Comparison of ENCODE assay signal across 8 mouse cellular contexts in the genomic region with DNA sequence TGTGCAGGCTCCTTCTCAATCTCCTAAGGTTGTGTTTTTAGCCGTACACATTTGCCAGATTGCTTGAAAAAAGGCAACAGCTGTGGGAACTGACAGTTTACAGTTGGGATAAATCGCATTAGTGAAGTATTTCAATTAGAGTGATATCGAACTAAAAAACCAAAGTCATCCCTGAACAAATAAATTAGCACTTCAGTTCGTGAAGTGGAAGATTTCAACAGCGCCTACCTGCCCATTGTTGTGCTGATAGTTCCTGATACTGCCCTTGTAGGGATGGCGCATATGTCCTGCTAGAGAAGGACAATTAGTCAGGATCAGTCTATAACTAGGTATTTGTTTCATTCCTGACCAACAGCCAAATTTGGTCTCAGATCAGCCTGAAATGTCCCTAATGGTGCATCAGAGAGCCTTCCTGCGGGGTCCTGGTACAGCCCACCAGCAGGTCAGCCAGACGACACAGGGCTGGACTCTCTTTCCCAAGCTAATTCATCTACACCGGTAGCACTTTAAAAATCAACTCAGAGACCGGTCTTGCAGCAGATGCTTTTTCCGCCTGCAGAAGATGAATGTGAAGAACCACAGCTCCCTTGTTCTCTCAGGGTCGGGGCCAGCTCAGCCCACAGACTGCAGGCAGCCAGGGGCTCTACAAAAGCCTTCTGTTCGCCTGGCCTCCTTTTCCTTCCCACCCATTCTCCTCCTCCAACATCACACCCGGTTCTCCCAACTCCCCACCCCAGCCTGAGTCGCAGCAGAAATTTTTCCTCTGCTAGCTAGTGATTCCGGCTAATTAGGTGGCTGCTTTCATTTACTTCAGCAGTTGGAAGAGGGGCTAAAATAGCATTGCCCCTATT.
DNase-seq lines count a peak whose midpoint lies in the region; ATAC-seq lines count a peak whose summit lies in the region.

No protein-coding gene starts in this region.

- peak; percentile 84 for ATAC-seq in forebrain, embryonic 15.5 days (replicated peaks)
- ATAC-seq in stomach, embryonic 14.5 days (ENCODE audit: insufficient number of reproducible peaks, insufficient read depth, low FRiP score, low read depth), result peak; percentile 30; the same call in 1 of the 2 replicates

- H3K27me3 ChIP-seq in forebrain, embryonic 15.5 days, result peaks cover 7% of the 10 kb centered on the region; the same call in 1 of the 2 replicates
- no peaks in the 10 kb centered on the region; the same call in 1 of the 2 replicates for H3K27me3 ChIP-seq in stomach, embryonic 14.5 days (ENCODE audit: control insufficient read depth, insufficient read depth, low read length)

- H3K4me2 ChIP-seq in forebrain, embryonic 15.5 days (replicated peaks), result peak overlapping the region; percentile 49
- peak overlapping the region; percentile 51 for H3K4me2 ChIP-seq in stomach, embryonic 14.5 days (replicated peaks; ENCODE audit: low read depth, low read length)

- H3K9ac ChIP-seq in forebrain, embryonic 15.5 days (replicated peaks), result peak overlapping the region; percentile 33
- no peak overlapping the region for H3K9ac ChIP-seq in stomach, embryonic 14.5 days (replicated peaks; ENCODE audit: low read depth, low read length)

- H3K4me3 ChIP-seq in forebrain, embryonic 15.5 days, result peak overlapping the region; percentile 32
- peak overlapping the region; percentile 1; the same call in 1 of the 2 replicates for H3K4me3 ChIP-seq in macrophage (ENCODE audit: inconsistent target)
- peak overlapping the region; percentile 20 for H3K4me3 ChIP-seq in stomach, embryonic 14.5 days (ENCODE audit: low read depth, low read length)

- H3K79me2 ChIP-seq in macrophage (ENCODE audit: inconsistent target), result no peaks in the 10 kb centered on the region

- peak; percentile 94 for DNase-seq in Muller cell, postnatal 12 days (ENCODE audit: inconsistent ontology term)
- DNase-seq in cerebellum, adult 11-12 months, result peak; percentile 37
- peak; percentile 20 for DNase-seq in heart, postnatal 4 days
- DNase-seq in left cerebral cortex, adult 9 months (ENCODE audit: low spot score in 2 of 2), result peak; percentile 74 to 84
- DNase-seq in T-cell, adult 2 months (ENCODE audit: low spot score), result no peak

- no peaks in the 10 kb centered on the region for H3K36me3 ChIP-seq in forebrain, embryonic 15.5 days
- H3K36me3 ChIP-seq in macrophage (ENCODE audit: inconsistent target), result no peaks in the 10 kb centered on the region
- no peaks in the 10 kb centered on the region for H3K36me3 ChIP-seq in stomach, embryonic 14.5 days (ENCODE audit: control insufficient read depth, insufficient read depth, low read length)

- peak overlapping the region; percentile 86 for H3K27ac ChIP-seq in forebrain, embryonic 15.5 days (replicated peaks)
- no peak overlapping the region for H3K27ac ChIP-seq in macrophage
- H3K27ac ChIP-seq in stomach, embryonic 14.5 days (ENCODE audit: low read length), result peak overlapping the region; percentile 39; the same call in 1 of the 2 replicates

- H3K9me3 ChIP-seq in forebrain, embryonic 15.5 days, result no peaks in the 10 kb centered on the region
- H3K9me3 ChIP-seq in stomach, embryonic 14.5 days (ENCODE audit: control insufficient read depth, low read depth, low read length), result no peaks in the 10 kb centered on the region

- peaks cover 35% of the 10 kb centered on the region for H3K4me1 ChIP-seq in forebrain, embryonic 15.5 days
- H3K4me1 ChIP-seq in stomach, embryonic 14.5 days (ENCODE audit: control insufficient read depth, insufficient read depth, low read length), result peaks cover 11% of the 10 kb centered on the region; the same call in 1 of the 2 replicates

- 6% methylated on average over 16 of the region's 16 CpGs for WGBS in forebrain, embryonic 15.5 days
- WGBS in macrophage (ENCODE audit: missing documents), result 44% methylated on average over 15 of the region's 16 CpGs
- 17% methylated on average over 16 of the region's 16 CpGs for WGBS in stomach, embryonic 14.5 days
